Mouse (Mus musculus) thymus, adult 2 months (tissue): ENCODE measurements around the gene Gm3336.

ENCODE experiments used
- CTCF ChIP-seq: fragments of 200-500 bp; IDR thresholded peaks from 2 replicates; pipeline ENCODE4 v1.5.1; 2012; ENCODE audit warnings: mild to moderate bottlenecking, control low read depth, low read length, moderate library complexity, borderline replicate concordance; ENCODE audit not compliant: control insufficient read depth, poor library complexity, insufficient read depth; ENCODE audit errors: extremely low read depth
- POLR2A ChIP-seq: fragments of 200-500 bp; IDR thresholded peaks from 2 replicates; pipeline ENCODE4 v1.6.1; 2012; ENCODE audit warnings: mild to moderate bottlenecking, low read length, control low read depth, moderate library complexity; ENCODE audit not compliant: control insufficient read depth, poor library complexity, insufficient read depth; ENCODE audit errors: extremely low read depth

DNA sequence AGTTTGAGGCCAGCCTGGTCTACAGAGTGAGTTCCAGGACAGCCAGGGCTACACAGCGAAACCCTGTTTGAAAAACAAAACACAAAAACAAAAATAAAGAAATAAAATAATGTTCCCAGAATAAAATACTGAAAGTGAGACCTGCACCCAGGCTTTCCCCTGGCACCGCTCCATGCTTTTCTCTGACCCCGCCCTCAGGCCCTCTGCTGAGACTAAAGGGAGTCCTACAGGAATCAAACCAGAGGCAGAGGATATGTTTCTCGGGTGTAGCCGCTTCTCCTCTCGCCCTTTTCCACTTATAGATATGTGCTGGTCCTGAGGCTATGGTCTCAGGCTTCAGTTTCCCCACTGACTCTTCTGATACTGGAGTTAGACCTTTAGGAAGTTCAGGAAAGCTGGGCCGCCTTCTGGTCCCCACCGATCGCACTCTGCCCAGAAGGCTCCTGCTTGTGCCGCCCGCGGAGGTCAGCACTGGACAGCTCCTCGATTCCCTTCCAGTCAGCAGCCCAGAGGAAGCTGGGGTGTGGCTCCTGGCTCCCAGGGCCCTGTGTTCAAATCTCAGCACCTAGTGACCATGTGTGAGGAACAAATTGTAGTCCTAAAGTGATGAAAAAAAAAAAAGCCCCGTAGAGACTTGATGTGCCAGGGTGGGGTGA is 7.6 kb downstream of the Gm3336 start:
- TF ChIP-seq POLR2A (no peak), CTCF (no peak)
